Mouse (Mus musculus): ENCODE measurements around the gene Pgam5. TPM values are rescaled to one million over a fixed set of nuclear protein-coding genes. Genes with fewer than 3 reads are reported as not detected.

Gene Pgam5
- 11.3 and 13.7 TPM in 2 replicates for total RNA-seq (2023)

DNA sequence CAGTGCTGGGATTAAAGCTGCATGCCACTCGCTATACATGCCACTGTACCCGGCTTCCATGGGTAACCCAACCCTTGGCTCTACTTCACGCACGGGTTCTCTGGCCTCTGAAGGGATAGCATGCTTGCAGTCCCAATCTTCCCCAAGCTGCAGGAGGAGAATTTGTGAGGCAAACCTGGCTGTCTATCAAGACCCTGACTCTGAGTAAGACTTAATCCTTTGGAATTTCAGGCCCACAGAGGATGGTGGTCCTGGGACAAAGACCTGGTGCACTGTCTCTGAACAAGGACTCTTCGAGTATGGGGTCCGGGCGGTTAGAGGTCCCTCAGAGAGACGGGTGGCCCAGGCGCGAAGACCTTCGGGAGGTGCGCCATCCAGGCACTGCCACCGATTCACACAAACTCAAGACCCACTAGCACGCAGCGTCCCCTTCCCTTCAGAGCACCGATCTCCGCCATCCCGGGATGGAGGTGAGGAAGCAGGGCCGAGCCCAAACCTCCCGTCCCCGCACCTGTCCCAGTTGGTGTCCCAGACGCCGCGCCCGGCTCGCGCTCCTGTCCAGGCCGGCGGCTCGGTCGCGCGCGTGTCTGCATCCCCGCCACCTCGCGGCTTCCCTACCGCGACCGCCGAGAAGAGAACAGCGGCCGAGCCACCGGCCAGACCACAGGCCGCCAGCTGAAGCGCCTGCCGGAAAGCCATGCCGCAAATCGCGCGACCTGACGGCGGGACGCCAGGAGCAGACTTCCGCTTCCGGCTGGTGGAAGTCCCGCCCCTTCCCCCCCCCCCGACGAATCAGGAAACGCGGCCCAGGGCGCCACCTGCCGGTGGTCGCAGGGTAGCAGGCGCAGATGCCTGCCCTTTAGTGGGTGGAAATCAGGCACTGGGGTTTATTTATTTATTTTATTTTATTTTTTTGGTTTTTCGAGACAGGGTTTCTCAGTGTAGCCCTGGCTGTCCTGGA lies at the start of gene Pgam5:
TSS of gene Pgam5 (minus strand) at position 773 of the 961 bp plus-strand sequence.

DNA sequence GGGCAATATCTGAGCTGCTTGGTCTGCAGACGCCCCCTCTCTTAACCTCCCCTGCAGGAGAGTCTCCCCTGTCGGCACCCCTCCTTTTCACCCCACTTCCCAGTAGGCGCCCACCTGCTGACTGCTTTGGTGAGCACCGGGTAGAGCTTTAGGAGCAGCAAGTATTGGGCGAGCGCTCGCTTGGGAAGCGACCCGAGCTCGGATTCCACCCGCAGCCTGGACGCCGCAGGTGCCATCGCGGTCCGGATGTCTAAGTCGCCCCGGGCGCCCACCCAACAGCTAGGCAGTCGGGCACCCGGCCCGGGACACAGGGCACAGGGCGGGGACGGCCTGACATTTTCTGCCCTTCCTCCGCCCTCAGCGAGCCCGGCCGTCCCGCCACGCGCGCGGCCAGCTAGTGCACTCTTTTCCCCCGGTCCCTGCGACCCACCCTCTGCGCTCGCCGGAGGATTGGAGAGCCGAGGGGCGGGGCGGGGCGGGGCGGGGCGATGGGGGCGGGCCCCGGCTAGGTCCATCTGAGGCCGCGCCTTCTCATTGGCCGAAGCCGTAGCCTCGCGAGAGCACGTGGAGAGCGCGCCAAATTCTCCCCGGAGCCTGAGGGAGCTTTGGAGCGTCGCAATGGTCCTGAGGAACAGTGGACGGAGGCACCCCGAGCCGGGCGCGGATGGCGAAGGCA lies 16.2 kb upstream of the Pgam5 start, which contains the start of the genes Pxmp2 and Pole:
TSS of gene Pxmp2 (minus strand) at position 417 of the 676 bp plus-strand sequence.
TSS of gene Pole (plus strand) at position 537 of the 676 bp plus-strand sequence.

DNA sequence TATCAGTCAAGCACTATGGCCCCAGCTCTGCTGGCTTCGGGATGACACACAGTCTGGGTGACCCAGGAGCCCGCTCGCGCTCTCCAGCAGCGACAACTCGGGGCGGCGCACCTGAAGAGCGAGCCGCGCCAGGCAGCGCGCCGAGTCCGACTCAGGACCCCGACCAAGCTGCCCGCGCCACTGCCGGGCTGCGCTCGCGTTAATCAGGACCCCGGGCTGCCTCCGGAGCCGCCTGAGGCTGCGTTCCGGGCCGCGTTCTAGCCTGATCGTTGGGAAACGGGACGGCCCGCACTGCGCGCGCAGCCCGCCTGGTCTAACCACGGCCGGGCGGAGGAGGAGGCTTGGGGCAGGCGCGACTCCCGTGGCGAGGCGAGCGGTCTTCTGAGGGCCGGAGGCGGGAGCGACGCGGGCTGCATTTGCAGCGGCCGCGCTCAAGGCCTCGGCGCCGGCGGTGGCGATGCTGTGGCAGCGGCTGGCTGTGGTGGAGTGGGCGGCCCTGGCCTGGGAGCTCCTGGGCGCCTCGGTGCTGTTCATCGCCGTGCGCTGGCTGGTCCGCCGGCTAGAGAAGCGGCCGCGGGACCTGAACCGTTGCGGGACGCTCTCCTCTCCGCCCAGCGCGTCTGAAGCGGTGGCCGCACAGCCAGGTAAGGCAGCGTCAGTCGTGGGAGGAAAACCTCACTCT lies 38.8 kb downstream of the Pgam5 start, which contains the start of gene Ankle2:
TSS of gene Ankle2 (plus strand) at position 225 of the 682 bp plus-strand sequence.

Other genes starting within 250 kb of the Pgam5 start
- 3.3 and 7.6 TPM in 2 replicates for gene Gm17655, start 197.4 kb downstream of the Pgam5 start, total RNA-seq (2023)
- gene Gm35315, start 175.5 kb downstream of the Pgam5 start, total RNA-seq (2023), result not detected in 2 replicates
- gene Plcxd1, start 169.9 kb downstream of the Pgam5 start, total RNA-seq (2023), result not detected in 2 replicates
- 30.5 and 43.3 TPM in 2 replicates for gene Gtpbp6, start 161.7 kb downstream of the Pgam5 start, total RNA-seq (2023)
- 2.6 and 2.7 TPM in 2 replicates for gene Zfp605, start 159.8 kb downstream of the Pgam5 start, total RNA-seq (2023)
- 66.0 and 90.4 TPM in 2 replicates for gene Chfr, start 134.1 kb downstream of the Pgam5 start, total RNA-seq (2023)
- 22.3 and 27.2 TPM in 2 replicates for gene Golga3, start 93.2 kb downstream of the Pgam5 start, total RNA-seq (2023)
- 52.5 and 58.4 TPM in 2 replicates for gene Ankle2, start 38.9 kb downstream of the Pgam5 start, total RNA-seq (2023)
- 1.2 and 3.0 TPM in 2 replicates for gene Pxmp2, start 16.3 kb upstream of the Pgam5 start, total RNA-seq (2023)
- 21.3 and 27.8 TPM in 2 replicates for gene Pole, start 16.4 kb upstream of the Pgam5 start, total RNA-seq (2023)
- not detected in 2 replicates for gene P2rx2, start 73.3 kb upstream of the Pgam5 start, total RNA-seq (2023)
- gene Lrcol1, start 74.8 kb upstream of the Pgam5 start, total RNA-seq (2023), result not detected in 2 replicates
- gene Fbrsl1, start 178.6 kb upstream of the Pgam5 start, total RNA-seq (2023), result 115 and 169 TPM in 2 replicates

Data from neutrophil, adult 65 days (primary cell).